Mouse (Mus musculus): ENCODE results near the gene Ifi27l2b.

Gene Ifi27l2b

GRCm38 (mm10) chr12:103433986-103434731, 22.9 kb downstream of the Ifi27l2b start, which contains the start of gene Ifi27:
Gene Ifi27 (plus strand): TSS chr12:103434211.
- DNase-seq: peak; percentile 89

GRCm38 (mm10) chr12:103433430-103433829, 23.6 kb downstream of the Ifi27l2b start:
- peak; percentile 10 for DNase-seq

GRCm38 (mm10) chr12:103426710-103427109, 30.3 kb downstream of the Ifi27l2b start:
- DNase-seq: no peak

- DNase-seq: peak; percentile 99
Observed at GRCm38 (mm10) chr12:103425729-103426470, 31.1 kb downstream of the Ifi27l2b start, which contains the start of gene Ddx24. Gene Ddx24 (minus strand): TSS chr12:103425830.

GRCm38 (mm10) chr12:103425016-103425728, 31.9 kb downstream of the Ifi27l2b start:
- no peak for DNase-seq

- no peak for DNase-seq
Observed at GRCm38 (mm10) chr12:103408144-103408543, 48.9 kb downstream of the Ifi27l2b start.

GRCm38 (mm10) chr12:103407720-103408119, 49.3 kb downstream of the Ifi27l2b start, which contains the start of gene 9330161L09Rik:
Gene 9330161L09Rik (minus strand): TSS chr12:103407820.
- no peak for DNase-seq

- DNase-seq: no peak
Observed at GRCm38 (mm10) chr12:103404131-103404530, 52.9 kb downstream of the Ifi27l2b start.

Data from kidney, postnatal 14 days (tissue).